Mouse (Mus musculus) heart, embryonic 14.5 days (tissue): ENCODE results near the gene Spats2l. TPM values are rescaled to one million over a fixed set of nuclear protein-coding genes. Genes with fewer than 3 reads are reported as not detected.

Experiments used
- polyA plus RNA-seq: library from polyadenylated mRNA; unstranded; fragments of >200 nt; fragmentation: Nextera tagmentation; extraction: Ambion mirVana; gene quantifications from 2 replicates; pipeline ENCODE4 v1.2.1, GENCODE M21; 2014

The Spats2l gene
- polyA plus RNA-seq, 1 experiment from 2014 or later: 70.0 TPM

Other genes with a start within 250 kb of the Spats2l start
- 18.1 and 18.8 TPM in 2 replicates for gene Sgo2a, start 221.8 kb downstream of the Spats2l start, polyA plus RNA-seq
- 11.1 and 11.3 TPM in 2 replicates for gene Kctd18, start 244.8 kb downstream of the Spats2l start, polyA plus RNA-seq